Mouse (Mus musculus): ENCODE data around the gene Limd2. TPM values are rescaled to one million over a fixed set of nuclear protein-coding genes. Genes with fewer than 3 reads are reported as not detected.
"Not testable (repeated sequence)": the region's sequence is repeated elsewhere in the genome, so short reads cannot be mapped to it uniquely, and the experiment has no call there.

Gene Limd2
- 301 and 308 TPM in 2 replicates for polyA plus RNA-seq (2014; fragmentation: Nextera tagmentation; extraction: Ambion mirVana)

- WGBS = 27% methylated on average over 22 of the region's 22 CpGs
- peak within 1 kb of the TSS; percentile 83 for H3K4me3 ChIP-seq (ENCODE audit: low read depth, low read length)
- H3K27me3 ChIP-seq (ENCODE audit: control insufficient read depth, insufficient read depth, low read length) = no peaks in the 10 kb centered on the region
- H3K4me1 ChIP-seq (ENCODE audit: control insufficient read depth, insufficient read depth, low read length) = peaks cover 22% of the 10 kb centered on the region
- peak within 1 kb of the TSS; percentile 95 for H3K4me2 ChIP-seq
- no peak for DNase-seq (ENCODE audit: low spot score, missing footprints)
- no peaks in the 10 kb centered on the region for H3K9me3 ChIP-seq (ENCODE audit: control insufficient read depth, low read length)
- H3K27ac ChIP-seq (ENCODE audit: low read depth, low read length) = peak within 1 kb of the TSS; percentile 97
- peaks cover 15% of the 10 kb centered on the region for H3K36me3 ChIP-seq (ENCODE audit: control insufficient read depth, insufficient read depth, low read length)
- peak within 1 kb of the TSS; percentile 97 for H3K9ac ChIP-seq (ENCODE audit: low read length)
- ATAC-seq (ENCODE audit: low FRiP score) = peak; percentile 28
Measured at GRCm38 (mm10) chr11:106160841-106161721, at the start of gene Limd2, which contains the start of gene Gm10840. TSS of gene Limd2 (minus strand) at chr11:106160860. TSS of gene Gm10840 (plus strand) at chr11:106160850.

- Histone ChIP-seq H3K9ac (ENCODE audit: low read length) (no peak within 1 kb of the TSS), H3K27ac (ENCODE audit: low read depth, low read length) (no peak within 1 kb of the TSS), H3K36me3 (ENCODE audit: control insufficient read depth, insufficient read depth, low read length) (peaks cover 25% of the 10 kb centered on the region), H3K4me3 (ENCODE audit: low read depth, low read length) (no peak within 1 kb of the TSS), H3K27me3 (ENCODE audit: control insufficient read depth, insufficient read depth, low read length) (no peaks in the 10 kb centered on the region), H3K9me3 (ENCODE audit: control insufficient read depth, low read length) (no peaks in the 10 kb centered on the region), H3K4me2 (no peak within 1 kb of the TSS), H3K4me1 (ENCODE audit: control insufficient read depth, insufficient read depth, low read length) (no peaks in the 10 kb centered on the region)
- no peak for DNase-seq (ENCODE audit: low spot score, missing footprints)
- 88% methylated on average over 5 of the region's 5 CpGs for WGBS
- ATAC-seq (ENCODE audit: low FRiP score) = no peak
Measured at GRCm38 (mm10) chr11:106202123-106202465, 41.4 kb upstream of the Limd2 start, which contains the start of gene Strada. TSS of gene Strada (minus strand) at chr11:106202168.

- H3K4me2 ChIP-seq = no peak overlapping the region
- DNase-seq (ENCODE audit: low spot score, missing footprints) = no peak
- H3K4me3 ChIP-seq (ENCODE audit: low read depth, low read length) = no peak overlapping the region
- H3K27ac ChIP-seq (ENCODE audit: low read depth, low read length) = no peak overlapping the region
- no peaks in the 10 kb centered on the region for H3K27me3 ChIP-seq (ENCODE audit: control insufficient read depth, insufficient read depth, low read length)
- peaks cover 23% of the 10 kb centered on the region for H3K36me3 ChIP-seq (ENCODE audit: control insufficient read depth, insufficient read depth, low read length)
- H3K9me3 ChIP-seq (ENCODE audit: control insufficient read depth, low read length) = no peaks in the 10 kb centered on the region
- no peak for ATAC-seq (ENCODE audit: low FRiP score)
- 96% methylated on average over 19 of the region's 19 CpGs for whole genome bisulfite sequencing
- H3K4me1 ChIP-seq (ENCODE audit: control insufficient read depth, insufficient read depth, low read length) = no peaks in the 10 kb centered on the region
- no peak overlapping the region for H3K9ac ChIP-seq (ENCODE audit: low read length)
Measured at GRCm38 (mm10) chr11:106201337-106202122, 40.9 kb upstream of the Limd2 start.

GRCm38 (mm10) chr11:106200756-106201155 lies 40.1 kb upstream of the Limd2 start:
- no peaks in the 10 kb centered on the region for H3K4me1 ChIP-seq (ENCODE audit: control insufficient read depth, insufficient read depth, low read length)
- H3K9ac ChIP-seq (ENCODE audit: low read length) = no peak overlapping the region
- H3K4me2 ChIP-seq = no peak overlapping the region
- H3K27me3 ChIP-seq (ENCODE audit: control insufficient read depth, insufficient read depth, low read length) = no peaks in the 10 kb centered on the region
- WGBS = 91% methylated on average over 6 of the region's 6 CpGs
- H3K36me3 ChIP-seq (ENCODE audit: control insufficient read depth, insufficient read depth, low read length) = peaks cover 19% of the 10 kb centered on the region
- H3K27ac ChIP-seq (ENCODE audit: low read depth, low read length) = no peak overlapping the region
- ATAC-seq (ENCODE audit: low FRiP score) (no peak), DNase-seq (ENCODE audit: low spot score, missing footprints) (no peak)
- no peak overlapping the region for H3K4me3 ChIP-seq (ENCODE audit: low read depth, low read length)
- H3K9me3 ChIP-seq (ENCODE audit: control insufficient read depth, low read length) = no peaks in the 10 kb centered on the region

GRCm38 (mm10) chr11:106199997-106200396 lies 39.3 kb upstream of the Limd2 start:
- ATAC-seq (ENCODE audit: low FRiP score); H3K4me1 ChIP-seq (ENCODE audit: control insufficient read depth, insufficient read depth, low read length); H3K27me3 ChIP-seq (ENCODE audit: control insufficient read depth, insufficient read depth, low read length); DNase-seq (ENCODE audit: low spot score, missing footprints); H3K9ac ChIP-seq (ENCODE audit: low read length); H3K4me2 ChIP-seq; H3K27ac ChIP-seq (ENCODE audit: low read depth, low read length); H3K4me3 ChIP-seq (ENCODE audit: low read depth, low read length); H3K9me3 ChIP-seq (ENCODE audit: control insufficient read depth, low read length): not testable (repeated sequence)
- 89% methylated on average over 7 of the region's 7 CpGs for WGBS
- peaks cover 16% of the 10 kb centered on the region for H3K36me3 ChIP-seq (ENCODE audit: control insufficient read depth, insufficient read depth, low read length)

- no peak overlapping the region for H3K4me3 ChIP-seq (ENCODE audit: low read depth, low read length)
- no peak overlapping the region for H3K9ac ChIP-seq (ENCODE audit: low read length)
- no peak overlapping the region for H3K27ac ChIP-seq (ENCODE audit: low read depth, low read length)
- H3K4me2 ChIP-seq = no peak overlapping the region
- WGBS = 93% methylated on average over 4 of the region's 4 CpGs
- peaks cover 14% of the 10 kb centered on the region for H3K36me3 ChIP-seq (ENCODE audit: control insufficient read depth, insufficient read depth, low read length)
- no peaks in the 10 kb centered on the region for H3K27me3 ChIP-seq (ENCODE audit: control insufficient read depth, insufficient read depth, low read length)
- ATAC-seq (ENCODE audit: low FRiP score) (no peak), DNase-seq (ENCODE audit: low spot score, missing footprints) (no peak)
- H3K9me3 ChIP-seq (ENCODE audit: control insufficient read depth, low read length) = no peaks in the 10 kb centered on the region
- no peaks in the 10 kb centered on the region for H3K4me1 ChIP-seq (ENCODE audit: control insufficient read depth, insufficient read depth, low read length)
Measured at GRCm38 (mm10) chr11:106198277-106198676, 37.6 kb upstream of the Limd2 start.

- no peaks in the 10 kb centered on the region for H3K9me3 ChIP-seq (ENCODE audit: control insufficient read depth, low read length)
- H3K4me2 ChIP-seq = no peak overlapping the region
- no peaks in the 10 kb centered on the region for H3K27me3 ChIP-seq (ENCODE audit: control insufficient read depth, insufficient read depth, low read length)
- H3K9ac ChIP-seq (ENCODE audit: low read length) = no peak overlapping the region
- ATAC-seq (ENCODE audit: low FRiP score) (no peak), DNase-seq (ENCODE audit: low spot score, missing footprints) (no peak)
- H3K4me3 ChIP-seq (ENCODE audit: low read depth, low read length) = no peak overlapping the region
- H3K4me1 ChIP-seq (ENCODE audit: control insufficient read depth, insufficient read depth, low read length) = peaks cover 4% of the 10 kb centered on the region; the same call in 1 of the 2 replicates
- peaks cover 6% of the 10 kb centered on the region for H3K36me3 ChIP-seq (ENCODE audit: control insufficient read depth, insufficient read depth, low read length)
- no peak overlapping the region for H3K27ac ChIP-seq (ENCODE audit: low read depth, low read length)
Measured at GRCm38 (mm10) chr11:106195341-106195740, 34.7 kb upstream of the Limd2 start.

GRCm38 (mm10) chr11:106194891-106195290 lies 34.2 kb upstream of the Limd2 start:
- no peak overlapping the region for H3K27ac ChIP-seq (ENCODE audit: low read depth, low read length)
- DNase-seq (ENCODE audit: low spot score, missing footprints) (no peak), ATAC-seq (ENCODE audit: low FRiP score) (no peak)
- peaks cover 6% of the 10 kb centered on the region for H3K36me3 ChIP-seq (ENCODE audit: control insufficient read depth, insufficient read depth, low read length)
- H3K4me3 ChIP-seq (ENCODE audit: low read depth, low read length) = no peak overlapping the region
- H3K4me2 ChIP-seq = no peak overlapping the region
- H3K4me1 ChIP-seq (ENCODE audit: control insufficient read depth, insufficient read depth, low read length) = peaks cover 4% of the 10 kb centered on the region; the same call in 1 of the 2 replicates
- no peak overlapping the region for H3K9ac ChIP-seq (ENCODE audit: low read length)
- WGBS = 92% methylated on average over 7 of the region's 7 CpGs
- H3K9me3 ChIP-seq (ENCODE audit: control insufficient read depth, low read length) = no peaks in the 10 kb centered on the region
- no peaks in the 10 kb centered on the region for H3K27me3 ChIP-seq (ENCODE audit: control insufficient read depth, insufficient read depth, low read length)

- DNase-seq (ENCODE audit: low spot score, missing footprints) = no peak
- Histone ChIP-seq H3K9me3 (ENCODE audit: control insufficient read depth, low read length) (no peaks in the 10 kb centered on the region), H3K9ac (ENCODE audit: low read length) (peak overlapping the region; percentile 77), H3K4me3 (ENCODE audit: low read depth, low read length) (peak overlapping the region; percentile 69), H3K27me3 (ENCODE audit: control insufficient read depth, insufficient read depth, low read length) (no peaks in the 10 kb centered on the region), H3K27ac (ENCODE audit: low read depth, low read length) (peak overlapping the region; percentile 83; the same call in 1 of the 2 replicates), H3K4me2 (peak overlapping the region; percentile 62), H3K36me3 (ENCODE audit: control insufficient read depth, insufficient read depth, low read length) (peaks cover 6% of the 10 kb centered on the region), H3K4me1 (ENCODE audit: control insufficient read depth, insufficient read depth, low read length) (peaks cover 4% of the 10 kb centered on the region; the same call in 1 of the 2 replicates)
- ATAC-seq (ENCODE audit: low FRiP score) = no peak
- WGBS = 46% methylated on average over 3 of the region's 3 CpGs
Measured at GRCm38 (mm10) chr11:106194155-106194541, 33.5 kb upstream of the Limd2 start.
